Mouse (Mus musculus): ENCODE measurements around the gene B020031M17Rik.
"Not testable (repeated sequence)": the region's sequence is repeated elsewhere in the genome, so short reads cannot be mapped to it uniquely, and the experiment has no call there.

Gene B020031M17Rik

DNA sequence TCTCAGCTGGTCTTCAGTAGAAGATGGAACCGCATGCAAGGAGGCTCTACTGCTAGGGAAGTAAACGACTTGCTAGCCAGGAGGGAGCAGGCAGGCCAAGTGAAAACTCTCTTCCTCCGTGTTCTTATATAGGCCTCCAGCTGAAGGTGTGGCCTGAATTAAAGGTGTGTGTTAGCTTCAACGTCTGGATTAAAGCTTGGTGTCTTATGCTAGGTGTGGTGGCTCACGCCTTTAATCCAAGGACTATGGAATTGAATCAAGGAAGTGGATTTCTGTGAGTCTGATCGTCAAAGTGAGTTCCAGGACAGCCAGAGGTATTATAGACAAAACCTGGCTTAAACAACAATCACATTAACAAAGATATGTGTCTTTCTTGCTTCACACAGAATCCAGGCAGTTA, at the start of gene B020031M17Rik:
B020031M17Rik (minus strand) TSS at position 101 of the 400 bp plus-strand sequence.
- in situ Hi-C loops (cut with MboI, MseI): not testable (repeated sequence)

- in situ Hi-C loops (cut with MboI, MseI): not testable (repeated sequence)
Observed at GRCm38 (mm10) chr13:119999215-119999614, 48.6 kb upstream of the B020031M17Rik start.

DNA sequence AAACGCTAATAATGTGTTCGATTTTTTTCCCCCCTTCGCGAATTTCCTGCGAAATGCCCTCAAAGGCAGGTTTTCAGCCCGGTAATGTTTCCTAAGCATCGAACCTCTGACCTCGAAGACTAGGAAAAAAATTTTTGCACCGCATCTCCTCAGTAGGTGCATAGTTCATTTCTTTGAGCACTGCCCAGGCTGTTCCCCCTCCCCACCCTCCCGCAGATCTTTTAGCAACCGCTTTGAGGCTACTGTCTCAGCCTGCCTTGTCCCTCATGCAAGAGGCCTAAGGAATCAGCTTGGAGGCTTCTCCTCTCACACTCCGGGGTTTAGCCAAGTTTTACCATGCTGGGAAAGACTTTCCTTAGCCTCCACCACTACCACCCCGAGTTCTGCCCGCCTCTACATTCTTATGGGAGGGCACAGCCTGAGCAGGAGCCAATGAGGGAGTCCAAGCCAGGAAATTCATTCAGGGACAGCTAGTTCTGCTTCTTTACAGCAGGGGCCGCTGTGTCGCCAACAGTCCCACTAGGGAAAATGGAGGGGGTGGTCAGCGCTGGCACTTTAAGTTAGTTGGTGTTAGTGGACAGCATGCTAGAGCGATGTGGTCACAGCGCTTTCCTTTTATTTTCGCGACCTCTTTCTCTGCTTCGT, 48.0 kb upstream of the B020031M17Rik start:
- in situ Hi-C loops (cut with MboI, MseI): not testable (repeated sequence)

DNA sequence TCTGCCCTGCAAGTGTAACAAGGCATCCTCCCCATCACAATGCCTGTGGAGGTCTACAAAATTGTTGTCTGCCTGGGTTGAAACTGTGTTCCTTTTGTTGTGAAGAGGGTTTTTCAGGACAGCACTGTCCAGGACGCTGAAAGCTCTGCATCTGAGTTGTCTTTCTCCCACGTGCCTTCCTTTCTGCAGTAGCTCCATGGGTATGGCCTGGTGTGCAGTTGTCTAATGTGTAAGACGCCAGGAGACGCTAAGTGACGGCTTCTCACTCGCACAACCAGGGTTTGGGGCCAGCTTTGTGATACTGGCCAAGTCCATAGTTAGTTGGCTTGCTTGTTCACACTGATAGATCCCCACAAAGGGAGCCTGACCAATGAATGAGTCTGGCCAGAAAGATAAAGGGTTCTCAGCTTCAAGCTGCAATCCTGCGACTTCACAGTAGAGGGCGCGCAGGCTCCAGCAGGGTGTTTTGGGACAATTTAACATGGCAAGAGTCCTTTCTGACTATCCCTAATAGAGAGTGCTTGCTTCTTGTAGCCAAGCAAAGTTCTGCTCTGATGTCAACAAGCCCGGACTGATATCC, 41.4 kb upstream of the B020031M17Rik start:
- in situ Hi-C loops (cut with MboI, MseI): not testable (repeated sequence)

DNA sequence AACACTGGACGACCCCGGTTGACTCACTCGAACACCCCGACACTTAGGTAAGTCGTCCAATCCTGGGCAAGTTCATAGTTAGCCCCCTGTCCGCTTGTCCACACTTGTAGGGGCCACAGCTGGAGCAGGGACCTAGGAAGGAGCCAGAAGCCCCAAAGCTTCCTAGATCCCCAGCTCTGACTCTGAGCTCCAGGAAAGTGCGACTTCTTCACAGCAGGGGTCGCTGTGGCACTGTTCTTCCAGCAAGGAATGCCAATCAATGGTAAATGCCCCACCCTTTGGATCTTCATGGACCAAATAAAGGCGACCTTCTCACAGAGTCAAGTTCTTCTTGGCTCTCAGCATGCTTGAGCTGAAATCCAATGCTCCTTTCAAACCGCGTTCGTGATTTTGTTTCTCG, 40.7 kb upstream of the B020031M17Rik start:
- in situ Hi-C loops (cut with MboI, MseI): not testable (repeated sequence)

- in situ Hi-C loops (cut with MboI, MseI): loop anchor here (5.0 kb wide), 1 partner anchor 123 kb away; no protein-coding TSS in a partner anchor
Observed at GRCm38 (mm10) chr13:119969163-119969562, 18.6 kb upstream of the B020031M17Rik start.

GRCm38 (mm10) chr13:119968193-119968592, 17.6 kb upstream of the B020031M17Rik start:
- in situ Hi-C loops (cut with MboI, MseI): loop anchor here (5.0 kb wide), 1 partner anchor 124 kb away; no protein-coding TSS in a partner anchor

GRCm38 (mm10) chr13:119965968-119966367, 15.4 kb upstream of the B020031M17Rik start:
- in situ Hi-C loops (cut with MboI, MseI): loop anchor here (5.0 kb wide), 1 partner anchor 126 kb away; no protein-coding TSS in a partner anchor

DNA sequence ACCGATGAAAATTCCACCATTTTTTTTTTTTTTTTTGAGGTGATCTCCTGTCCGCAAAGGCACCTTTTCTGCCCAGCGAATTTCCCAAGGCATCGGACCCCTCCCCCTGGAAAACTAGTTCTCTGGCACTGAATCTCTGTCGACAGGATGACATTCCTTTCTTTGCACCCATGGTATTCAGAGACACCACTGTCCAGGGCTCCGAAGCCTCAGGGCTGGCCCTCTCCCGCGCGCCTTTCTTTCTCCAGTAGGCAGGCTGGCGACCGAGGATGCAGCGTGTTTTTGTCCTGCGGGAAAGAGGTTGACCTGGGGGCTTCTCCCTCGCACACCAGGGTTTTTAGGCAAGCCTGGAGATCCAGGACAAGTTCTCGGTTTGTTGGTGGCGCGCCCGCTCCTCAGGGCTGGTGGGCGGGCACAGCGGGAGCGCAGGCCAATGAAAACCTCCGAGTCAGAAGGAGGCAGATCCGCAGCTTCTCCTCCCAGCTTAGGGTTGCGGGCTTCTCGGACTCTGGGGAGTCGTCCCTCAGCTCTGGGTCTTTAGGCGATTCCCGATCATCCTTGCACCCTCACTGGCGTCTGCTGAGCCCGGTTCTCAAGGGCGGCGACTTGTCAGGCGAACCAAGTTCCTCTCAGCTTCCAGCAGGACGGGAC, 14.8 kb upstream of the B020031M17Rik start:
- in situ Hi-C loops (cut with MboI, MseI): loop anchor here (5.0 kb wide), 1 partner anchor 127 kb away; no protein-coding TSS in a partner anchor

- in situ Hi-C loops (cut with MboI, MseI): not testable (repeated sequence)
Observed at GRCm38 (mm10) chr13:119962856-119963255, 12.2 kb upstream of the B020031M17Rik start.

- in situ Hi-C loops (cut with MboI, MseI): not testable (repeated sequence)
Observed at GRCm38 (mm10) chr13:119955567-119955966, 5.0 kb upstream of the B020031M17Rik start.

GRCm38 (mm10) chr13:119955089-119955488, 4.5 kb upstream of the B020031M17Rik start:
- in situ Hi-C loops (cut with MboI, MseI): not testable (repeated sequence)

DNA sequence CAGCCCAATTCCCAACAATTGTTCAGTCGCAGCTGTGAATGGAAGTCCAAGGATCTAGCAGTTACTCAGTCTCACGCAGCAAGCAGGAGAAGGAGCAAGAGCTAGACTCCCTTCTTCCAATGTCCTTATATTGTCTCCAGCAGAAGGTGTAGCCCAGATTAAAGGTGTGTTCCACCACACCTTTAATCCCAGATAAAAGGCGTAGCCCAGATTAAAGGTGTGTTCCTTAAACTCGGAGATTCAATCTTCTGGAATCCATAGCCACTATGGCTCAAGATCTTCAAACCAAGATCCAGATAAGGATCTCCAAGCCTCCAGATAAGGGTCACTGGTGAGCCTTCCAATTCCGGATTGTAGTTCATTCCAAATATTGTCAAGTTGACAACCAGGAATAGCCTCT, 21.4 kb downstream of the B020031M17Rik start, which contains the start of gene Gm21761:
Gm21761 (minus strand) TSS at position 101 of the 400 bp plus-strand sequence.
- in situ Hi-C loops (cut with MboI, MseI): loop anchor here (10.0 kb wide), 1 partner anchor 216 kb away; the partner anchor contains the start of gene Gm20767

DNA sequence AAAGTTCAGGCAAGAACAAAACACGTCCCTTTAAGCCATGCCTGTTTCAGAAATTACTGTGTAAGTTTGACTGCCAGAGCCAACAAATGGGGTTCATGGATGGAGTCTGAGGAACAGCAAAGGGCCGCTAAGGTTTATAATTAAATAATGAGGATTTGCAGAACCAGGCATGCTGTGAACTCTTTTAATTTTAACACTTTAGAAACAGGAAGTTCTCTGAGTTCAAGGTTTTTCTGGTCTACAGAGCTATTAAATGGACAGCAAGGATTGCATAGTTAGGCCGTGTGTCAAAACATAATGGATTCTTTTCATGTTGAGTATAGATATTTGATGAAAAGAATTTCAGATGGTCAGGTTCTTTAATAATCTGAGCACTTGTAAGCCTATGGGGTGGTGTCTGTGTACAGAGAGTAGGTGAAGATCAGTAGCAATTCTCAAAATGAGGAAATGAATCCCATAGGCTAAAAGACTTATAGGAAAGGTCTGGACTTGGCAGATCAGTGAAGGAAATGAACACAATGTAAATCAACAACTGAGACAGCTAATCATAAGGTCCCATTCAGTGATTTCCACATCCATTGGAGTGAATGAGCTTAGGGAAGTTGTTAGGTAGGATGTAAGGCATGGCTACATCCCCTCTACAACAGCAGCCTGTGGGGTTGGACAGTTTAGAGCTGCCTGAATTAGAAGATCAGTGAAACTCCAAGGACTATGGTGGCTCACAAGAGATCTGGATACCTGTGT, 25.8 kb downstream of the B020031M17Rik start:
- in situ Hi-C loops (cut with MboI, MseI): loop anchor here (10.0 kb wide), 1 partner anchor 220 kb away; the partner anchor contains the start of gene Gm20767

- in situ Hi-C loops (cut with MboI, MseI): not testable (repeated sequence)
Observed at GRCm38 (mm10) chr13:119916966-119917722, 33.5 kb downstream of the B020031M17Rik start.

GRCm38 (mm10) chr13:119916449-119916848, 34.2 kb downstream of the B020031M17Rik start:
- in situ Hi-C loops (cut with MboI, MseI): not testable (repeated sequence)

Data from T-helper 1 cell (primary cell).